Mouse (Mus musculus) testis, adult 10 weeks (tissue): ENCODE data around the gene C330021F23Rik. TPM values are rescaled to one million over a fixed set of nuclear protein-coding genes. Genes with fewer than 3 reads are reported as not detected.

Experiments used
- polyA plus RNA-seq: library from polyadenylated mRNA; stranded (reverse); fragments of 350-450 nt; fragmentation: Illumina TruSeq; extraction: RNeasy Lipid Tissue Mini Kit (QIAGEN cat#74804); gene quantifications from one replicate; pipeline ENCODE4 v1.2.3, GENCODE M21; 2014; ENCODE audit warnings: low read depth, low replicate concordance

The C330021F23Rik gene
- not detected for polyA plus RNA-seq

GRCm38 (mm10) chr8:3567641-3568371 lies at the start of gene C330021F23Rik:
Gene C330021F23Rik, plus strand, starts transcription at chr8:3567990.

DNA sequence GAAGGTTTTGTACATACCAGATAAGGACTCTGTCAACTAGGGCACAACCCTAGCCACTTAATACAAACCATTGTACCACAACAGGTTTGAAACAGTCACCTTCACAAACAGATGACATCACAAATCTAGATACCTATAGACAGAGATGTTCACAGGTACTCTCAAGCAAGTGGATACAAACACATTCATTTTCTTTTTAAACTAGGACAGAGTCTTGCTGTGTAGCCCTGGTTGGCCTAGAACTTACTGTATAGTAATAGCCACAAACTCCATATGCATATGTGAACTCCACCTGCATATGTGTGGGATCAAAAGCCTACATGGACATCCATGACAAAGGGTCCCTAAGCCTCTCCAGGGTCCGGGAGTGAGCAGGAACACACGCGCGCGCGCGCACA lies 19.2 kb downstream of the C330021F23Rik start, which contains the start of gene Camsap3:
TSS of gene Camsap3 (plus strand) at position 301 of the 398 bp plus-strand sequence.

GRCm38 (mm10) chr8:3621199-3621970 lies 53.6 kb downstream of the C330021F23Rik start, which contains the start of the genes Xab2 and Pet100:
Gene Xab2, minus strand, starts transcription at chr8:3621316.
Gene Pet100, plus strand, starts transcription at chr8:3621548.

GRCm38 (mm10) chr8:3625445-3625844 lies 57.7 kb downstream of the C330021F23Rik start, which contains the start of gene Pcp2:
Gene Pcp2, minus strand, starts transcription at chr8:3625545.

DNA sequence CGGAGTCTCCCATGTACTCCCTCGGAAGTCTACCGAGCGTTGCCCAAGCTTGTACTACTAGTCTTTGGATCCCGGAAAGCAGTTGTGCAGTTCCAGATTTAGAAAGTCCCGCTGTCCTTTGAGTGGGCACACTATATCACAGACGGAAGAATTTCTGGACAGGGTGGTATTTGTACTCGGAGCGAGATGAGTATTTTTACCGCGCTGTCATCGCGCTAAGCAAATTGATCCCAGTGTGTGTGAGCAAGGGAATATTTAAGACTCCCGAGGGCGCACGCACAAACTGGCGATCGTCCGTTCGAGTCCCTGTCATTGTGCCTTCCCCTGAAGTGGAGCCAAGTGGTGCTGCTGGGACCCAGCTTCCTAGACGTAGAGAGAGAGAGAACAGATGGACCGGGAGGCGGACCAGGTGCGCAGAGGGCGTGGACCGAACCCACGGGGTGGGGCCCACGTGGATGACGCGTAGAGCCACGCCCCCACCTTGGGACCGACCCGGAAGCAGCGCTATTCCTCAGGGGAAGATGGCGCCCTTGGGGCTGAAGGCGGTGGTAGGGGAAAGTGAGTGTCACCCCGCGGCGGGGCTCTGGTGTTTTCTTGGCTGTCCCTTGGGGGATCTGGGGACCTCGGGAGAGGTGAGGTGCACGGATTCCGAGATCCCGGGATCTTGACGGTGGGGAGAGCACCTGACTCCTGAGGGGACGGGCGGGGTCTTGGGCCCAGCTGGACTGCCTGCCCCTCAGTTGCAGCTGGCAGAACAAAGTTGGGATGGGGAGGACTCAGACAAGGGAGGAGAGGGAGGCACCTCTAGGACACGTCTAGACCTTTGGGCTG lies 63.1 kb downstream of the C330021F23Rik start, which contains the start of gene Stxbp2:
TSS of gene Stxbp2 (plus strand) at position 309 of the 831 bp plus-strand sequence.

Other genes starting within 250 kb of the C330021F23Rik start
- gene A430078G23Rik, start 214.6 kb upstream of the C330021F23Rik start, polyA plus RNA-seq = not detected
- gene Arhgef18, start 175.0 kb upstream of the C330021F23Rik start, polyA plus RNA-seq = 3.2 TPM
- 3.4 TPM for gene Pex11g, start 100.3 kb upstream of the C330021F23Rik start, polyA plus RNA-seq
- 29.3 TPM for gene Tex45, start 97.1 kb upstream of the C330021F23Rik start, polyA plus RNA-seq
- gene Zfp358, start 74.9 kb upstream of the C330021F23Rik start, polyA plus RNA-seq = 0.27 TPM
- 6.4 TPM for gene Mcoln1, start 67.5 kb upstream of the C330021F23Rik start, polyA plus RNA-seq
- 1.8 TPM for gene Pnpla6, start 52.6 kb upstream of the C330021F23Rik start, polyA plus RNA-seq
- 2.1 TPM for gene Camsap3, start 19.3 kb downstream of the C330021F23Rik start, polyA plus RNA-seq
- gene Xab2, start 53.3 kb downstream of the C330021F23Rik start, polyA plus RNA-seq = 1.1 TPM
- gene Pet100, start 53.6 kb downstream of the C330021F23Rik start, polyA plus RNA-seq = 37.0 TPM
- gene Pcp2, start 57.6 kb downstream of the C330021F23Rik start, polyA plus RNA-seq = not detected
- gene Stxbp2, start 63.0 kb downstream of the C330021F23Rik start, polyA plus RNA-seq = 20.9 TPM
- 1.1 TPM for gene Retn, start 87.8 kb downstream of the C330021F23Rik start, polyA plus RNA-seq
- not detected for gene Mcemp1, start 97.8 kb downstream of the C330021F23Rik start, polyA plus RNA-seq
- gene Fcor, start 104.4 kb downstream of the C330021F23Rik start, polyA plus RNA-seq = not detected
- gene Trappc5, start 108.3 kb downstream of the C330021F23Rik start, polyA plus RNA-seq = 3.2 TPM
- 0.27 TPM for gene Fcer2a, start 126.2 kb downstream of the C330021F23Rik start, polyA plus RNA-seq
- 10.7 TPM for gene Clec4g, start 152.7 kb downstream of the C330021F23Rik start, polyA plus RNA-seq
- 0.18 TPM for gene Cd209a, start 181.0 kb downstream of the C330021F23Rik start, polyA plus RNA-seq